Mouse (Mus musculus) E14TG2a.4 (cell line): Measurements from ENCODE around the gene Pnma1.

Experiments
- CTCF ChIP-seq: conservative IDR thresholded peaks from 2 replicates; pipeline ENCODE4 v1.5.1; 2014; ENCODE audit warnings: low read length
- NANOG ChIP-seq: IDR thresholded peaks from 2 replicates; pipeline ENCODE4 v1.6.1; 2014; ENCODE audit warnings: borderline replicate concordance, low read length, mixed read lengths

GRCm38 (mm10) chr12:84172216-84172615 lies 23.9 kb upstream of the Pnma1 start:
- TF ChIP-seq CTCF (no peak), NANOG (no peak)
